Mouse (Mus musculus): Measurements from ENCODE around the gene Pde9a.

The Pde9a gene

DNA sequence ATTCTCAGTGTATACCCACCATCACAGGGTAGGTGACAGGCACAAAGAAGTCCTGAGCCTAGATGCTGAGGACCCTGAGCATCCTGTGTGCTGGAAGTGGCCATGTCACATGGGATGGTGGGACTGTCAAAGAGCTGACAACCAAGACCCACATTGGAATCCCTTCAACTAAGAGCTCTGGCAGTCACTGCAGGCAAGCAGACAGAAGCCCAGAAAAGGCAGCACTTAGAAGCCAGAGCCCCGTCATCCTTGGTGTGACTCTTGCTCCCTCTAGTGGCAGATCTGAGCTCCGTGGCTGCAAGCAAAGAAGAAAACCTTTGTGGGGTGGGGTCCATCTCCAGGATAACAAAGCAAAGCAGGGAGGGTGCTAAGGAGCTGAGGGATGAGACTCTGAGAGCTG, 106.4 kb downstream of the Pde9a start:
- Histone ChIP-seq H3K27me3 (ENCODE audit: control insufficient read depth, insufficient read depth, low read length, poor library complexity, severe bottlenecking) (no peaks in the 10 kb centered on the region), H3K36me3 (ENCODE audit: control insufficient read depth, insufficient read depth, low read length, poor library complexity, severe bottlenecking) (no peaks in the 10 kb centered on the region; the same call in 1 of the 2 replicates)
- DNase-seq (ENCODE audit: low read depth, low spot score): peak; percentile 83

- Histone ChIP-seq H3K27me3 (ENCODE audit: control insufficient read depth, insufficient read depth, low read length, poor library complexity, severe bottlenecking) (no peaks in the 10 kb centered on the region), H3K36me3 (ENCODE audit: control insufficient read depth, insufficient read depth, low read length, poor library complexity, severe bottlenecking) (peaks cover 1% of the 10 kb centered on the region; the same call in 1 of the 2 replicates)
- no peak for DNase-seq (ENCODE audit: low read depth, low spot score)
Observed at GRCm38 (mm10) chr17:31494989-31495388, 109.0 kb downstream of the Pde9a start.

DNA sequence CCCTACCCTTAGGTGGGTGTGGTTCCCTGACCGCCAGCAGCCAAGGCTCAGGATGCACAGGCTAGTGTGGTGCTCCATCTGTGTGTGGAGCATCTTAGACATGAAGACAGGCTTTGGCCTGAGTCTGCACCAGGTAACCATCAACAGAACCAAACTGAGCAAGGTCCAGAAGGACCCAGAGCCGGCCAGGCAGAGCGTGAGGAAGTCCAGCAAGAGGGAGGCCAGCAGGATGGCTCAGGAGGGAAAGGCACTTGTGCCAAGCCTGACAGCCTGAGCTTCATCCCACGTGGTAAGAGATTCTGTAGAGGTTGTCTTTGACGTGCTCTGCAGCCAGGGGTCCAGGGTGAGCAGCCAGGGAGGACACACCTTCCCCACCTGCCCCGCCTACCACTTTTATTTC, 111.7 kb downstream of the Pde9a start:
- peaks cover 1% of the 10 kb centered on the region; the same call in 1 of the 2 replicates for H3K36me3 ChIP-seq (ENCODE audit: control insufficient read depth, insufficient read depth, low read length, poor library complexity, severe bottlenecking)
- no peak for DNase-seq (ENCODE audit: low read depth, low spot score)
- H3K27me3 ChIP-seq (ENCODE audit: control insufficient read depth, insufficient read depth, low read length, poor library complexity, severe bottlenecking): no peaks in the 10 kb centered on the region

GRCm38 (mm10) chr17:31499725-31500124, 113.7 kb downstream of the Pde9a start:
- no peak for DNase-seq (ENCODE audit: low read depth, low spot score)
- Histone ChIP-seq H3K36me3 (ENCODE audit: control insufficient read depth, insufficient read depth, low read length, poor library complexity, severe bottlenecking) (peaks cover 1% of the 10 kb centered on the region; the same call in 1 of the 2 replicates), H3K27me3 (ENCODE audit: control insufficient read depth, insufficient read depth, low read length, poor library complexity, severe bottlenecking) (no peaks in the 10 kb centered on the region)

- no peak for DNase-seq (ENCODE audit: low read depth, low spot score)
- H3K36me3 ChIP-seq (ENCODE audit: control insufficient read depth, insufficient read depth, low read length, poor library complexity, severe bottlenecking): peaks cover 1% of the 10 kb centered on the region
- no peaks in the 10 kb centered on the region for H3K27me3 ChIP-seq (ENCODE audit: control insufficient read depth, insufficient read depth, low read length, poor library complexity, severe bottlenecking)
Observed at GRCm38 (mm10) chr17:31500416-31500815, 114.4 kb downstream of the Pde9a start.

DNA sequence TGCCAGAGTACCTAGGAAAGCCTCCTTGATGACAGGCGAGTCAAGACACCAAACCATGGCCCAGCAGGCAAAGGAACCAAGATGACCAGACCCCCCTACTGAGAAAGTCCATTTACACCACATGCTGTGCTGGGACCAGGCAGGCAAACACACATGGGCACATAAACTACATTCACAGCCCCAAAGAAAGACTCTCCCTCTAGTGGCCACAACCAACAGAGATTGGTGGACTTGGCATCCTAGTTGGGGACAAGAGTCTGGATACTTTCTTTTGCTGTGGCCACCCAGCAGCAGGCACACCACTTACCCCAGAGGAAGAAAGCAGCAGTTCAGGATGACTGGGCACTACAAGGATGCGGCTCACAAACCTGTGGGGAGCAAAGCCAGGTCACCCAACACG, 114.9 kb downstream of the Pde9a start:
- H3K36me3 ChIP-seq (ENCODE audit: control insufficient read depth, insufficient read depth, low read length, poor library complexity, severe bottlenecking): peaks cover 1% of the 10 kb centered on the region
- no peaks in the 10 kb centered on the region for H3K27me3 ChIP-seq (ENCODE audit: control insufficient read depth, insufficient read depth, low read length, poor library complexity, severe bottlenecking)
- DNase-seq (ENCODE audit: low read depth, low spot score): no peak

- DNase-seq (ENCODE audit: low read depth, low spot score): no peak
- H3K27me3 ChIP-seq (ENCODE audit: control insufficient read depth, insufficient read depth, low read length, poor library complexity, severe bottlenecking): no peaks in the 10 kb centered on the region
- peaks cover 1% of the 10 kb centered on the region for H3K36me3 ChIP-seq (ENCODE audit: control insufficient read depth, insufficient read depth, low read length, poor library complexity, severe bottlenecking)
Observed at GRCm38 (mm10) chr17:31502261-31502927, 116.4 kb downstream of the Pde9a start.

GRCm38 (mm10) chr17:31503337-31503736, 117.3 kb downstream of the Pde9a start:
- Histone ChIP-seq H3K36me3 (ENCODE audit: control insufficient read depth, insufficient read depth, low read length, poor library complexity, severe bottlenecking) (no peaks in the 10 kb centered on the region; the same call in none of the 2 replicates), H3K27me3 (ENCODE audit: control insufficient read depth, insufficient read depth, low read length, poor library complexity, severe bottlenecking) (no peaks in the 10 kb centered on the region)
- no peak for DNase-seq (ENCODE audit: low read depth, low spot score)

DNA sequence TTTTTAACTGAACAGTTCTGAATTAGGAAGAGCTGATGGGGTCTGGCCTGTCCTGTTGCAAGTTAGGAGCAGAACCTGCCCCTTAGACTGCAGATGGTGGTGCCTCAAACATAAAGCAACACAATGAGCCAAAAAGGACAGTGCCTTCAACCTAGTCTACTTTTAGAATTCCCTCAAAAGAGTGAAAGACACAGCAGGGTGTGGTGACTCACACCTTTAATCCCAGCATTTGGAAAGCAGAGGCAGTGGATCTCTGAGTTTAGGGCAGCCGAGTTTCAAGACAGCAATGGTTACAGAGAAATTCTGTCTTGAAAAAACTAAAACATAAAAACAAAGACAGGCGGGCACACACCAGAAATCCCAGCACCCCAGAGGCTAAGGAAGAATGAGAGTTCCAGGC, 117.9 kb downstream of the Pde9a start:
- DNase-seq (ENCODE audit: low read depth, low spot score): no peak
- H3K36me3 ChIP-seq (ENCODE audit: control insufficient read depth, insufficient read depth, low read length, poor library complexity, severe bottlenecking): no peaks in the 10 kb centered on the region; the same call in none of the 2 replicates
- H3K27me3 ChIP-seq (ENCODE audit: control insufficient read depth, insufficient read depth, low read length, poor library complexity, severe bottlenecking): no peaks in the 10 kb centered on the region

- Histone ChIP-seq H3K27me3 (ENCODE audit: control insufficient read depth, insufficient read depth, low read length, poor library complexity, severe bottlenecking) (no peaks in the 10 kb centered on the region), H3K36me3 (ENCODE audit: control insufficient read depth, insufficient read depth, low read length, poor library complexity, severe bottlenecking) (no peaks in the 10 kb centered on the region; the same call in none of the 2 replicates)
- DNase-seq (ENCODE audit: low read depth, low spot score): no peak
Observed at GRCm38 (mm10) chr17:31505013-31505412, 119.0 kb downstream of the Pde9a start.

DNA sequence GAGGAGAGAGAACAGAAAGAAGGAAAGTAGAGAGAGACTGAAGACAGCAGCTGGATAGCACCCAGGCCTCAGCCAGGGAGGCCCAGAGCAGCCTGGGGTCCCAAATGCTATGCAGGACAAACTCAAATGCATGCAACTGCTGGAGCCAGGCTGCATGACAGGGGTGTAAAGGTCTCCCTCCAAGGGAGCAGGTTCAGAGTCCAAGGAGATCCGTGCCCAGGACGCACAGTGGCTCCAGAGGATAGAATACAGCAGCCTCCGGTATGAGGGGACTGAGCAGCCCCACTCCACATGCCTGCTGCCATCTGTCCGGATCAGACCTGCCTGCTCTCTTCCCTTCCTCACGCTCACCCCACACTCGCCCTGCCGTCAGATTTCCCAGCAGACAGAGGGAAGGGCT, 120.3 kb downstream of the Pde9a start:
- H3K36me3 ChIP-seq (ENCODE audit: control insufficient read depth, insufficient read depth, low read length, poor library complexity, severe bottlenecking): no peaks in the 10 kb centered on the region; the same call in none of the 2 replicates
- no peaks in the 10 kb centered on the region for H3K27me3 ChIP-seq (ENCODE audit: control insufficient read depth, insufficient read depth, low read length, poor library complexity, severe bottlenecking)
- no peak for DNase-seq (ENCODE audit: low read depth, low spot score)

DNA sequence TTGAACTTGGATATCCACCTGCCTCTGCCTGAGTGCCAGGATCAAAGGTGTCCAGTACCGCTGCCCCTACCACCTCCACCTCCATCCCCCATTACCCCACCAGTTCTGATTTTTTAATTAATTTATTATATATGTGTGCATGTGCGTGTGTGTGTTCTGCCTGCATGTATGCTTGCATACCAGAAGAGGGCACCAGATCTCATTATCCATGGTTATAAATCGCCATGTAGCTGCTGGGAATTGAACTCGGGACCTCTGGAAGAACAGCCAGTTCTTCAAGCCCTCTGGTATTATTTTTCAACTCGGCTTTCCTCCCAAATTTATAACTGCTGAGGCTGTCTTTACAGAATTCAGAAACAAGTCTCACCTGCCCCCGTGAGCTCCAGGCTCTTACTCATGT, 124.9 kb downstream of the Pde9a start:
- DNase-seq (ENCODE audit: low read depth, low spot score): no peak
- Histone ChIP-seq H3K27me3 (ENCODE audit: control insufficient read depth, insufficient read depth, low read length, poor library complexity, severe bottlenecking) (no peaks in the 10 kb centered on the region), H3K36me3 (ENCODE audit: control insufficient read depth, insufficient read depth, low read length, poor library complexity, severe bottlenecking) (no peaks in the 10 kb centered on the region)

DNA sequence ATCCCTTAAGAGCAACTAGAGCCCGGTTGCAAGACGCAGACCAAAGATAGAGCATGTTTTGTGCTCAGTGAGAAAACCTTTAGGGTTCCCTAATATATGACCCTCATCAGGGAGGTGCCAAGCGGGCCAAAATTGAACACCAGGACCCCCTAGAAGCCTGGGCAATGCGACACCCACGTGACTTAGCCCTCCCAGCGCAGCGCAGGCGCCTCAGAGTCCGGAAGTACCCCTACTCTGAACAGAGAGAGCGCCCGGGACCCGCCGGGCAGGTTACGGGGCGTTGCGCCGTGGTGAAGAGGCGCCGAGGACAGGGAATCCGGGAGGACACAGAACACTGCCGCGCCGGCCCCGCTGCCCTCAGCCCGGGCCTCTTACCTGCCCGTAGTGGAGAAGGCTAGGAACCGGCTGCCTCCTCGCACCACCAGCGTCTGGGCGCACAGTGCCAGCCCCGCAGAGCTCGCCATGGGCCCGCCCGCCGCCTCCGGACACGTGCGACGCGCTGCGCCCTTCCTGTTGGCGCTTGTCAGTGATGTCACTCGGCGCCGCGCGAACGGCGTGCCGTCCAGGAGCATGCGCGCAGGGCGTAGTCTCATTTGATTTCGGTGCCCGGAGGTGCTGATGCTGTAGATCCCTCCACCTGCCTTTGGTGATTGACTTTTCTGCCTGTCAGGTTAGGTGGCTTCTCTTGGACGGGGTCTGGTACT, 125.9 kb downstream of the Pde9a start:
- H3K27me3 ChIP-seq (ENCODE audit: control insufficient read depth, insufficient read depth, low read length, poor library complexity, severe bottlenecking): no peaks in the 10 kb centered on the region
- H3K36me3 ChIP-seq (ENCODE audit: control insufficient read depth, insufficient read depth, low read length, poor library complexity, severe bottlenecking): no peaks in the 10 kb centered on the region
- peak; percentile 94 for DNase-seq (ENCODE audit: low read depth, low spot score)

- no peak for DNase-seq (ENCODE audit: low read depth, low spot score)
- Histone ChIP-seq H3K27me3 (ENCODE audit: control insufficient read depth, insufficient read depth, low read length, poor library complexity, severe bottlenecking) (no peaks in the 10 kb centered on the region), H3K36me3 (ENCODE audit: control insufficient read depth, insufficient read depth, low read length, poor library complexity, severe bottlenecking) (no peaks in the 10 kb centered on the region)
Observed at GRCm38 (mm10) chr17:31512593-31512992, 126.6 kb downstream of the Pde9a start.

DNA sequence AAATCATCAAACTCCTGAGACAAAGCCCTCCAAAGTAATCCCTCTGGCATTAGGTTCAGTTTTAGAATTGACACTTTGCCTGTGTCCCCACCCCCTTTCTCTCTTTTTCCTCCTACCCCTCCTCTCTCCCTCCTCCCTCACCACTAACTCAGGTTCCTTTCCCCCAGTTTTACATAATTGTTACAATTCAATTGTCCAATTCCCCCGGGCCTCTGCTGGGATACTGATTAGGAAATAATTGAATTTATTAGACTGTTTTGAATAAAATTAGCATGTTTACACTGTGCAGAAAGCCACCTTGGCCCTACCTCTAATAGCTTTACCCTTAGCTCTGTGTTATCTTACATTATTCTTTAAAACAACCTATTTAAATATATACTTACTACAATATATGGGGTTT, 128.7 kb downstream of the Pde9a start:
- H3K36me3 ChIP-seq (ENCODE audit: control insufficient read depth, insufficient read depth, low read length, poor library complexity, severe bottlenecking): no peaks in the 10 kb centered on the region
- DNase-seq (ENCODE audit: low read depth, low spot score): no peak
- H3K27me3 ChIP-seq (ENCODE audit: control insufficient read depth, insufficient read depth, low read length, poor library complexity, severe bottlenecking): no peaks in the 10 kb centered on the region

Data from splenic B cell, adult 2 months (primary cell).